Mouse (Mus musculus): ENCODE measurements around the gene Cenpn.

Cenpn gene

DNA sequence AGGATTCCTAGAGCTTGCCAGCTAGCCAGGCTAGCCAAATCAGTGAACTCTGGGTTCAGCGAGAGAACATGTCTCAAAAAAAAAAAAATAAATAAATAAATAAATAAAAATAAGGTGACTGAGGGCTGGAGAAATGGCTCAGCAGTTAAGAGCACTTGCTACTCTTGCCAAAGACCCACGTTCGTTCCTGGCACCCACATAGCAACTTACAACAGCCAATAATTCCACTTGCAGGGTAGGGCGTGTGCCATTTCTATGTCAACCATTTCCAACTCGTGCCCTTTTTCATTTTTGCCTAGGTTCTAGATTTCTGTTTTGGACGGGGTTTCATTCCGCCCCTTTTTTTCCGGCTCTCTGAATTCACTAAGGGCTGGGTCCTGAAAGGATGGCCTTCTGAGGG, 56.5 kb downstream of the Cenpn start:
- in situ Hi-C loops (cut with MboI; ENCODE audit: low pct_unique_long_range_greater_than_20kb in 1 of 2, low sequenced_read_pairs in 2 of 2, unreplicated experiment in 1 of 2): loop anchor here in 1 of 2 experiments (5.0 kb wide), 1 partner anchor 36 kb away; the partner anchor contains the start of gene Atmin

DNA sequence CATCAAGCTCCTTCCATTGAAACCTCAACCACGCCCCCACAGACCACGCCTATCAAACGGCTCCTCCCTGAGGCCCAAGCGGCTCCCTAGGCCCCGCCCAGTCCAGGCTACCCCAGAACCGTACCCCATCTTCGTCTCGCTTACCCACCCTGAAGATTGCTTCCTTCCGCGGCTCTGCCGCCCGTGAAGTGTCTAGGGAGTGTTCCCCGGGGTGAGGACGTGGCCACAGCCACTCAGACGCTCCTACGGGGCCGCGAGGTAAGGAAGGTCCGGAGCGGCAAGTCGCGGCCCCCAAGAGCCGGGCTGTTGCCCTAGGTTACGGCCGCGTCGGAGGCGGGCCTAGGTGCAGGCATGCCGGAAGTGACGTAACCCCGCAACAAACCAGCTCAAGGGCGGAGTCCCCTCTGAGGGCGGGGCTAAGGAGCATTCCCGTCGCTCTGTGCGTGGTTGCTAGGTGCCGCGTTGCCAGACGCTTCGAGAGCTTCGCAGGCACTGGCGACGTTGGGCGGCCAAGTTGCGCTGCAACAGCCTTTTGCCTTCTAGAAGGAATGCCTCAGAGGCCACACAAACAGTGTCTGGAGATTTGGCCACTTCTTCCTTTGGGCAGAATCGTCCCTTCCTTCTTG, 57.2 kb downstream of the Cenpn start, which contains the start of gene 1700030J22Rik:
TSS of gene 1700030J22Rik (minus strand) at position 329 of the 626 bp plus-strand sequence.
- in situ Hi-C loops (cut with MboI; ENCODE audit: low pct_unique_long_range_greater_than_20kb in 1 of 2, low sequenced_read_pairs in 2 of 2, unreplicated experiment in 1 of 2): loop anchor here in 1 of 2 experiments (5.0 kb wide), 1 partner anchor 36 kb away; the partner anchor contains the start of gene Atmin

DNA sequence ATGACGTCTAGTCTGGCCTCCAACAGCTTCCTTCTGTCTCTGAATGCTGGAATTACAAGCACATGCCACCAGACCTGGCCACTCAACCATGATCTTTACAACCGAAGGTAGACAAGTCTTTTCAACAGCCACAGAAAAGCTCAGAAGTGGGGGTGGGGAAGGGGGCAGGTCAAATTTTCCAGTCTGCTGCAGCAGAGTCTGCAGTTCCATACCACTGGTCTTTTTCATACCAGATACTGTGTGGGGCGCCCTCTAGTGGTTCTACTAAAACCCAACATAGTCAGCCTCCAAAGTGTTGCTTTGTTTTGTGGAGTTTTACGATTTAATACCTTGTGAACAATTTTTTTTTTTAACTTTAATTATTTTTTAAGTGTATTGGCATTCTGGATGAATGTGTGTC, 58.6 kb downstream of the Cenpn start:
- in situ Hi-C loops (cut with MboI; ENCODE audit: low pct_unique_long_range_greater_than_20kb in 1 of 2, low sequenced_read_pairs in 2 of 2, unreplicated experiment in 1 of 2): no loop called here

DNA sequence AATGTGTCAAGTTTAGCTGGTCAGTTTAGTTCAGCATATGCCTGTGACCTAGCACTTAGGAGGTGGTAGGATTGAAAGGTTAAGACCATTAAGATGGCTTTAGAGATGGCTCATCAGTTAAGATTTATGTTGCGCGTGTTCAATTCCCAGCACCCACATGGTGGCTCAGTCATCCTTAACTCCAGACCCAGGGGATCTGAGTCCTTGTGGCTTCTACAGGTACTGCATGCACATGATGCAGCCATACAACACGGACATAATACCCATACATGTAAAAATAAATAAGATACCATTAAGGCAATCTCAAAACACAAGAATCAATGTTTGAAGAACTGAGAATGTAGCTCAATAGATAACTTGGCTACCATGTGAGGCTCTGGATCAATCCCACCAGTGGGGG, 68.3 kb downstream of the Cenpn start:
- in situ Hi-C loops (cut with MboI; ENCODE audit: low pct_unique_long_range_greater_than_20kb in 1 of 2, low sequenced_read_pairs in 2 of 2, unreplicated experiment in 1 of 2): loop anchor here in 1 of 2 experiments (10.0 kb wide), 1 partner anchor 105 kb away; no protein-coding TSS in a partner anchor

All from mouse embryonic stem cell (cell line).